Mouse (Mus musculus) spleen, postnatal 4 days (tissue): ENCODE data around the gene Ccl17.

Experiments
- DNase-seq, 2 experiments: peaks; one replicate each; pipeline ENCODE4 v3.0.0; 2022; ENCODE audit warnings: low spot score in 2 of 2

The Ccl17 gene

GRCm38 (mm10) chr8:94789256-94789955 lies 20.8 kb upstream of the Ccl17 start:
- DNase-seq = no peak

- no peak for DNase-seq
These were observed 15.9 kb upstream of the Ccl17 start for GRCm38 (mm10) chr8:94794368-94794767.

GRCm38 (mm10) chr8:94794782-94795181 lies 15.5 kb upstream of the Ccl17 start:
- DNase-seq = no peak

GRCm38 (mm10) chr8:94800278-94800968 lies 9.8 kb upstream of the Ccl17 start:
- DNase-seq = no peak

GRCm38 (mm10) chr8:94801293-94802095 lies 8.8 kb upstream of the Ccl17 start:
- DNase-seq = no peak

GRCm38 (mm10) chr8:94802375-94802774 lies 7.9 kb upstream of the Ccl17 start:
- DNase-seq = no peak

GRCm38 (mm10) chr8:94803551-94803950 lies 6.7 kb upstream of the Ccl17 start:
- DNase-seq = no peak

- DNase-seq = no peak
These were observed 5.5 kb upstream of the Ccl17 start for GRCm38 (mm10) chr8:94804546-94805340.

GRCm38 (mm10) chr8:94805811-94806210 lies 4.4 kb upstream of the Ccl17 start:
- DNase-seq = no peak

- no peak for DNase-seq
These were observed 2.7 kb upstream of the Ccl17 start for GRCm38 (mm10) chr8:94807506-94807905.

- no peak for DNase-seq
These were observed 1.9 kb upstream of the Ccl17 start for GRCm38 (mm10) chr8:94808372-94808771.

- DNase-seq = no peak
These were observed 602 bp downstream of the Ccl17 start for GRCm38 (mm10) chr8:94810855-94811254.

GRCm38 (mm10) chr8:94811654-94812053 lies 1.4 kb downstream of the Ccl17 start:
- DNase-seq = no peak

GRCm38 (mm10) chr8:94812645-94813098 lies 2.4 kb downstream of the Ccl17 start:
- DNase-seq = peak; percentile 87 to 94

- DNase-seq = peak; percentile 49 to 81
These were observed 4.3 kb downstream of the Ccl17 start for GRCm38 (mm10) chr8:94814556-94814955.

GRCm38 (mm10) chr8:94817933-94818332 lies 7.7 kb downstream of the Ccl17 start:
- no peak for DNase-seq

GRCm38 (mm10) chr8:94819671-94820179 lies 9.5 kb downstream of the Ccl17 start:
- DNase-seq = peak in 1 of 2 experiments; percentile 59

GRCm38 (mm10) chr8:94820553-94820952 lies 10.3 kb downstream of the Ccl17 start:
- peak in 1 of 2 experiments; percentile 57 for DNase-seq

- no peak for DNase-seq
These were observed 11.1 kb downstream of the Ccl17 start for GRCm38 (mm10) chr8:94821381-94821780.

- peak; percentile 61 to 69 for DNase-seq
These were observed 12.6 kb downstream of the Ccl17 start for GRCm38 (mm10) chr8:94822637-94823560.
